ENCODE assay signal across 8 mouse cellular contexts in genomic region chr5:33689221-33689844, GRCm38 (mm10). TPM values are rescaled to one million over a fixed set of nuclear protein-coding genes. Genes with fewer than 3 reads are reported as not detected.
DNase-seq lines count a peak whose midpoint lies in the region; ATAC-seq and TF ChIP-seq lines count a peak whose summit lies in the region.

No protein-coding gene starts in this region.

- H3K36me3 ChIP-seq in embryonic facial prominence, embryonic 13.5 days: no peaks in the 10 kb centered on the region
- no peaks in the 10 kb centered on the region for H3K36me3 ChIP-seq in hindbrain, embryonic 10.5 days

- H3K4me1 ChIP-seq in embryonic facial prominence, embryonic 13.5 days: peaks cover 58% of the 10 kb centered on the region
- H3K4me1 ChIP-seq in hindbrain, embryonic 10.5 days (replicated peaks): peaks cover 65% of the 10 kb centered on the region

- 53% methylated on average over 20 of the region's 20 CpGs for WGBS in embryonic facial prominence, embryonic 13.5 days
- WGBS in hindbrain, embryonic 10.5 days: 23% methylated on average over 20 of the region's 20 CpGs

- peak overlapping the region; percentile 84 for H3K27ac ChIP-seq in gastrocnemius, adult 2 months
- peak overlapping the region; percentile 33; the same call in 1 of the 2 replicates for H3K27ac ChIP-seq in embryonic facial prominence, embryonic 13.5 days
- H3K27ac ChIP-seq in hindbrain, embryonic 10.5 days: peak overlapping the region; percentile 86

- no peak for TF ChIP-seq CTCF in gastrocnemius, adult 2 months (IDR thresholded peaks at IDR 0.05)

- no peaks in the 10 kb centered on the region for H3K9me3 ChIP-seq in embryonic facial prominence, embryonic 13.5 days
- no peaks in the 10 kb centered on the region for H3K9me3 ChIP-seq in hindbrain, embryonic 10.5 days

- no peak for ATAC-seq in embryonic facial prominence, embryonic 13.5 days (ENCODE audit: insufficient number of reproducible peaks, insufficient read depth, low FRiP score, low TSS enrichment, low read depth)
- no peak for ATAC-seq in cerebellum, adult (ENCODE audit: insufficient number of reproducible peaks, low FRiP score, low TSS enrichment)

- peak overlapping the region; percentile 38 for H3K4me3 ChIP-seq in gastrocnemius, adult 2 months
- no peak overlapping the region for H3K4me3 ChIP-seq in embryonic facial prominence, embryonic 13.5 days
- peak overlapping the region; percentile 35 for H3K4me3 ChIP-seq in hindbrain, embryonic 10.5 days

- intact Hi-C loops in gastrocnemius, adult 2 months (cut with DNase I): loop anchor here (2.0 kb wide), 1 partner anchor 33 kb away; no protein-coding TSS in a partner anchor

- H3K4me2 ChIP-seq in embryonic facial prominence, embryonic 13.5 days: no peak overlapping the region

- H3K9ac ChIP-seq in embryonic facial prominence, embryonic 13.5 days: peak overlapping the region; percentile 47; the same call in 1 of the 2 replicates

- peaks cover 9% of the 10 kb centered on the region; the same call in 1 of the 2 replicates for H3K27me3 ChIP-seq in embryonic facial prominence, embryonic 13.5 days
- peaks cover 99% of the 10 kb centered on the region for H3K27me3 ChIP-seq in hindbrain, embryonic 10.5 days (ENCODE audit: insufficient read depth, poor library complexity, severe bottlenecking)

- peak; percentile 45 for DNase-seq in gastrocnemius, adult 2 months
- DNase-seq in gastrocnemius, postnatal 4 days (ENCODE audit: low spot score in 2 of 2): no peak
- peak; percentile 78 for DNase-seq in hindbrain, embryonic 10.5 days (ENCODE audit: low spot score)
- peak; percentile 76 to 88 for DNase-seq in lung, postnatal 4 days
- DNase-seq in cerebellum, adult 9-11 months: no peak
- no peak for DNase-seq in c-Kit-positive CD71-positive TER-119-positive erythroid progenitor cells, embryonic 14.5 days (ENCODE audit: low spot score)

RNA-seq across cellular contexts. Expression of gene Tmem129, which starts 31.1 kb away (rescaled TPM):
- total RNA-seq in gastrocnemius, adult 2 months (2021): 10 to 100 TPM in 1 of 2 experiments, 1 to 10 TPM in 1; 9.0 to 11.7 TPM
- total RNA-seq in gastrocnemius, postnatal 4 days (2021): 10 to 100 TPM; 26.5 to 27.1 TPM
- 39.9 and 40.0 TPM in 2 replicates for polyA plus RNA-seq in embryonic facial prominence, embryonic 13.5 days (2015; fragmentation: Nextera tagmentation; extraction: Ambion mirVana)
- polyA plus RNA-seq in hindbrain, embryonic 10.5 days (2016; fragmentation: Nextera tagmentation; extraction: Ambion mirVana): 37.1 and 40.9 TPM in 2 replicates

RNA-seq across cellular contexts. Expression of gene Tacc3, which starts 31.4 kb away (rescaled TPM):
- 1 to 10 TPM in 1 of 2 experiments, under 1 TPM in 1; 0.97 to 1.3 TPM for total RNA-seq in gastrocnemius, adult 2 months (2021)
- 10 to 100 TPM; 31.2 to 33.7 TPM for total RNA-seq in gastrocnemius, postnatal 4 days (2021)
- polyA plus RNA-seq in embryonic facial prominence, embryonic 13.5 days (2015; fragmentation: Nextera tagmentation; extraction: Ambion mirVana): 207 and 208 TPM in 2 replicates
- 259 and 305 TPM in 2 replicates for polyA plus RNA-seq in hindbrain, embryonic 10.5 days (2016; fragmentation: Nextera tagmentation; extraction: Ambion mirVana)

RNA-seq across cellular contexts. Expression of gene Fgfr3, which starts 32.1 kb away (rescaled TPM):
- 1 to 10 TPM; 3.0 to 7.6 TPM for total RNA-seq in gastrocnemius, adult 2 months (2021)
- total RNA-seq in gastrocnemius, postnatal 4 days (2021): 1 to 10 TPM; 2.2 to 2.6 TPM
- 24.6 and 32.5 TPM in 2 replicates for polyA plus RNA-seq in embryonic facial prominence, embryonic 13.5 days (2015; fragmentation: Nextera tagmentation; extraction: Ambion mirVana)
- polyA plus RNA-seq in hindbrain, embryonic 10.5 days (2016; fragmentation: Nextera tagmentation; extraction: Ambion mirVana): 80.5 and 84.6 TPM in 2 replicates

RNA-seq across cellular contexts. Expression of gene Slbp, which starts 37.0 kb away (rescaled TPM):
- 1 to 10 TPM; 6.3 to 7.7 TPM for total RNA-seq in gastrocnemius, adult 2 months (2021)
- total RNA-seq in gastrocnemius, postnatal 4 days (2021): 10 to 100 TPM; 38.4 to 42.2 TPM
- 246 and 251 TPM in 2 replicates for polyA plus RNA-seq in embryonic facial prominence, embryonic 13.5 days (2015; fragmentation: Nextera tagmentation; extraction: Ambion mirVana)
- polyA plus RNA-seq in hindbrain, embryonic 10.5 days (2016; fragmentation: Nextera tagmentation; extraction: Ambion mirVana): 255 and 317 TPM in 2 replicates

RNA-seq across cellular contexts. Expression of gene Gm9903, which starts 59.6 kb away (rescaled TPM):
- under 1 TPM in 1 of 2 experiments, not detected in 1; 0.64 TPM for total RNA-seq in gastrocnemius, adult 2 months (2021)
- 1 to 10 TPM; 1.8 to 1.9 TPM for total RNA-seq in gastrocnemius, postnatal 4 days (2021)
- 0.38 and 0.44 TPM in 2 replicates for polyA plus RNA-seq in embryonic facial prominence, embryonic 13.5 days (2015; fragmentation: Nextera tagmentation; extraction: Ambion mirVana)
- polyA plus RNA-seq in hindbrain, embryonic 10.5 days (2016; fragmentation: Nextera tagmentation; extraction: Ambion mirVana): 0.77 and 1.2 TPM in 2 replicates

Comparison
In these comparisons a context has a peak if more than half of its experiments do, and no peak if none do; other contexts are left out.
1. DNase-seq: peak in gastrocnemius, adult 2 months (single experiment), hindbrain, embryonic 10.5 days (single experiment) and lung, postnatal 4 days (2 of 2); none in gastrocnemius, postnatal 4 days (0 of 2), cerebellum, adult 9-11 months (single experiment) and c-Kit-positive CD71-positive TER-119-positive erythroid progenitor cells, embryonic 14.5 days (single experiment).
2. RNA of gene Tacc3, which starts 31.4 kb away (total RNA-seq): 31.2 to 33.7 TPM in gastrocnemius, postnatal 4 days; 0.97 to 1.3 TPM in gastrocnemius, adult 2 months; every median in the first group is over 10 times any median in the second.
3. H3K27ac ChIP-seq: peak in every context shown above with its lines; median percentile 86 in hindbrain, embryonic 10.5 days; 84 in gastrocnemius, adult 2 months; 33 in embryonic facial prominence, embryonic 13.5 days.